Mouse (Mus musculus) cerebral cortex, adult 2 months (tissue): ENCODE data around the gene Crtap.

ENCODE experiments used
- WGBS: fragments of 180-500 bp; shearing (Covaris S2); methylation state at CpG from one replicate; pipeline ENCODE4 v1.1.7; 2018; 5-methylcytosine and 5-hydroxymethylcytosine counted together

Gene Crtap

DNA sequence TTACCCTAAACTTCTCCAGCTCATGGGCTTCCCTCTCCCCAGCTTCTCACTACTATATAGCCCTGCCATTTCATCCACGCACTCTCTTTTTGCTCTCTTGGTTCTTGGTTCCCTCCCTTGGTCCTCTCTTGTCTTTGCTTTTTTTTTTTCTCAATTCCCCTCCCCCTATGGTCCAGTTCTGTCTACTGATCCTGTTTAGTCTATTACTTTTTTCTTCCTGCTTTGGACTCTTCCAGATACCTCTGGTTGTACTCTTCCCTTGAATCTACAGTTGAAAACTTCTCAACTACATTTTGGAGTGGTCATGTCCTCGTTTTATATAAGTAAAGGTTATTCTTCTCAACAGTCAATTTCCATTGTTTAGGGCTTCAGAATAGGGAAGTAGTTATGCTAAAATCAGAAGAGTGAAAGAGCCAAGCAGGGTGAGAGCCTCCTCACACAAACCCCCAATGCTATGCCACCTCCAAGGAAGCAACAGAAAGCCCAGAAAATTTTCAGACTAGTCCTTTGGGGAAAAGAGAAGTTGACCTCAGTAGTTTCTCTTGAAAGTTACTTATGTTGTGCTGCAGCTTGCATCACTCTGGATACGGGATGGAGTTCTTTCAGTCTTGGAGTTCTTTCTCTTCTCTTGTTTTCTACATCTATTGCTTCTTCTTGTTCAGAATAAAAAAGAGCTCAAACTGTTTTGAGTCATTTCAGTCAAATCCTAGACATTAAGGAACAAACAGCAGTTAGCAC, 64.3 kb downstream of the Crtap start:
- 79% methylated on average over 3 of the region's 3 CpGs for WGBS
